Mouse (Mus musculus): Measurements from ENCODE around the gene Nol6.

Nol6 gene

DNA sequence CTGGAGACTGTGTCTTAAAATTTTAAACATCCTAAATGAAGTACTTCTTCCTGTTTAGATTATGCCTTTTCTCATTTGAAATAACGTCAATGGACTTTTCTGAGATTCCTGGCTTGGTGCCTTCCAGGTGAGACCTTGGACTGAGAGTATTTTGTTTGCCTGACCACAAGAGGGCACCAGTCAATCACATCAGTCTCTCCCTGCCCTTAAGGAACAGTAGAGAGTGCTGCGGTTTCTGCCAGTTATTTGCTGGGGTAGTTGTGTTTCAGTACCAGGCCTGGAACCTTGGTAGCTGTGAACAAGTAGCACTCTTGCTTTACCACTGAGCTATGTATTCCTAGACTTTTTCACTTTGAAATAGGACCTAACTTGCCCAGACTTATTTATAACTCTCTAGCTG lies 5.2 kb upstream of the Nol6 start:
- in situ Hi-C loops (cut with MboI, MseI), result no loop called here

DNA sequence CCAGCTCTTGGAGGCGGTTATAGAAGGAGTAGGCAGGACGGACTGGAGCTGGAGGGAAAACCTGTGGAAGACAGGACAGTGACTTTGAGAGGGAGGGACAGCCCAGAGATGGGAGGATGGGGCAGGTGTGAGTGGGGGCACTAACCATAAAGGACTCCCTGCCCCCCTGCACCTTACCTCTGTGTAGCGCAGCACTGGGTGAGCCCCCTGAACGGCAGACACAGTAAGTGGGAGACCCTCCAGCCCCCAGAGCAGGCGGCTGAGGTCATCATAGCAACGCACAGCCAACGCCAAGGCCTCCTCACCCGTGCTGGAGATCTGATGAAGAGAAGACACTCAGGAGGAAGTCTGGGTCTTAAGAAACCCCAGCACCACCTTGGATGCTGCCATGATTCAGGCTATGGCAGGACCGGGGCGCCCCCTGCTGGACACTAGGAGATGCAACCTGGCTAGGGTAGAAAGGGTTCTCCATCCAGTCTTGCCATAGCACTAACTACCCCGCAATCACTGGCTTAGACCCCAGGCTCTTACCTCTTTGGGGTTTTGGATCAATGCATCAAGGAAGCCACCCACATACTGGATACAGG lies 5.5 kb downstream of the Nol6 start:
- in situ Hi-C loops (cut with MboI, MseI), result loop anchor here (5.0 kb wide), 1 partner anchor 66 kb away; no protein-coding TSS in a partner anchor

DNA sequence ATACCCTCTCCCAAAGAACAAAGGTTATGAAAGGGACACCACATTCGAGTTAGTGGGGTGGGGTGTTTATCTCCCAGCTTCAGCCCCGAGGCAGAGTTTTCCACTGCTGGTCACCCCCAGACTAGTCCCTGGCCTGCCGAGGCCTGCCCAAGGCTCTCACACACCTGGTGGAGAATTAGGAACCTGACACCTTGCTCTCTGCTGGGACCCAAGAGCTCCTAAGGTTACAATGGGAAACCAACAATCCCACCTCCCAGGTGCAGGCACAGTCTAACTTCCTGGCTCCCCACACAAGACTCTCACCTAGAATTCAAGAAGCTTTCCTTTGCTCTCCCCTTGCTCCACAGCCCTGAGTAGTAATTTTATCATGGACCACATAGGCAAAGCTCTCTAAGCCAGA lies 7.4 kb downstream of the Nol6 start:
- in situ Hi-C loops (cut with MboI, MseI), result loop anchor here (5.0 kb wide), 1 partner anchor 65 kb away; no protein-coding TSS in a partner anchor

- in situ Hi-C loops (cut with MboI, MseI), result loop anchor here (5.0 kb wide), 1 partner anchor 63 kb away; no protein-coding TSS in a partner anchor
Measured at GRCm38 (mm10) chr4:41115793-41116192, 8.5 kb downstream of the Nol6 start.

DNA sequence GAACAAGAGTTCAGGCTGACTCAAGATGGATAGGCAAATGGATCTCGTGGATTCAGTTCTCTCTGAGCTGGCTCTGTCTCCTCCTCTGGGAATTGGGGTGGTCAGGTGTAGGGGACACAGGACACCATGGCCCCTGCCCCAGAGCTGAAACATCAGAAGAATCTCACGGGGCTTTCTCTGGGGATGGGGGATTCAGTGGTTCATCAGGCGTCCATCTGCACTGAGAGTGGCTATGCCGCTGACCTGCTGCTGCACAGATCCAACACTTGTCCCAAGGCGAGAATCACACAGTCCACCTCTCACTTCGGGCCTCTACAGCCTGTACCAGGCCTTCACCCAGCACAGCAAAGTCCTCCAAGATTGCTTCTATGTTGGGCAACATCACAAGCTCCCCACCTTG lies 9.2 kb downstream of the Nol6 start:
- in situ Hi-C loops (cut with MboI, MseI), result loop anchor here (5.0 kb wide), 1 partner anchor 63 kb away; no protein-coding TSS in a partner anchor

- in situ Hi-C loops (cut with MboI, MseI), result loop anchor here (5.0 kb wide), 1 partner anchor 62 kb away; no protein-coding TSS in a partner anchor
Measured at GRCm38 (mm10) chr4:41114358-41115070, 9.7 kb downstream of the Nol6 start.

GRCm38 (mm10) chr4:41108717-41109425 lies 15.4 kb downstream of the Nol6 start:
- in situ Hi-C loops (cut with MboI, MseI), result no loop called here

DNA sequence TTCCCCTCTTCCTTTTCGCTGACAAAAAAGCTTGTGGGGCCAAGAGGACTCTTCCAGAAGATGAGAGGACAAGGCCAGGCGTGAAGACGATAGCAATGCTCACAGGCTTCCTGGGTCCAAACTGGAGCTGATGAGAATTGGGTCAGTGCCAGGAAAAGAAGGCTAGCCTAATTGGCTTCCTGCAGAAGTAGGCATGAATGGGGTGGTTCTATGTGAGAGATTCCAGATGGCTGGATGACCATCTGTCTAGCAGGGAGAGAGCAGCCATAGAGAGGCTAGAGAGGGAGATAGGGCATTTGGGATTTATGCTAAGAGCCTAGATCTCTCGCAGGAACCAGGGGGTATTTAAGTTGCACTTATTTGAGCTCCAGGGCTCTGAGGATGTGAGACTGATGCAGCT lies 16.8 kb downstream of the Nol6 start:
- in situ Hi-C loops (cut with MboI, MseI), result no loop called here

GRCm38 (mm10) chr4:41102901-41103300 lies 21.4 kb downstream of the Nol6 start:
- in situ Hi-C loops (cut with MboI, MseI), result no loop called here

- in situ Hi-C loops (cut with MboI, MseI), result no loop called here
Measured at GRCm38 (mm10) chr4:41100986-41101385, 23.3 kb downstream of the Nol6 start.

- in situ Hi-C loops (cut with MboI, MseI), result no loop called here
Measured at GRCm38 (mm10) chr4:41098577-41098951, 25.7 kb downstream of the Nol6 start.

DNA sequence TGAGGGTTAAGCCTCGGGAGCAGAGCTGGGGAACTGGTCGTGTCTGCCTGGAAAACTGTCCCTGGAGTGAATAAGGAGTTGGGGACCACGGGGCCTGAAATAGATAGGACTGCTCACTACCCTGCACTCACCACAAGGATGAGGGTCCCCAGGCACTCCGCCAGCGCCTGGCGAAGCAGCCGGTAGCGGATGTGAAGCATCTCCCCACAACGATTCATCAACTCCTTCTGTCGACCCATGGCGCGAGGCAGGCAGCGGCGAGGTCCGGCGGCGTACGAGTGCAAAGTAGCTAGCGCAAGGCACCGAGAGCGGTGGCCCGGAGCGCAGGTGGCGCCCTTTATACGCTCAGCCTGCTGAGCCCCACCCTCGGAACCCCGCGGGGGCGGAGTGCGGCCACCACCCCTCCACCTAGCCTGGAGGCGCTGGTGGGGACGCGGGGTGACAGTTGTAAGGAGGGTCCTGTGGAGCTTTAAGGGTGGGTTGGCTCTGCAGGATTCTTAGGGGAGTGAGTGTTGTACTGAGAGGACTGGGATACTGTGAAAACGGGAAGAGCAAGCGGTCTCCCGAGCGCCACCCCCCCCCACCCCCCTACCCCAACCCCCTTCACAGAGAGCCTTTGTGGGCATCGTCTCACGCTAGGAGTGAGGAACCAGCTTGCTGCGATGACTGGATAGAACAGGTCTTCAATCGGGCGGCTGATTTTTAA lies 26.2 kb downstream of the Nol6 start, which contains the start of gene Aqp3:
Gene Aqp3 (minus strand): TSS at position 313 of the 706 bp plus-strand sequence.
- in situ Hi-C loops (cut with MboI, MseI), result no loop called here

DNA sequence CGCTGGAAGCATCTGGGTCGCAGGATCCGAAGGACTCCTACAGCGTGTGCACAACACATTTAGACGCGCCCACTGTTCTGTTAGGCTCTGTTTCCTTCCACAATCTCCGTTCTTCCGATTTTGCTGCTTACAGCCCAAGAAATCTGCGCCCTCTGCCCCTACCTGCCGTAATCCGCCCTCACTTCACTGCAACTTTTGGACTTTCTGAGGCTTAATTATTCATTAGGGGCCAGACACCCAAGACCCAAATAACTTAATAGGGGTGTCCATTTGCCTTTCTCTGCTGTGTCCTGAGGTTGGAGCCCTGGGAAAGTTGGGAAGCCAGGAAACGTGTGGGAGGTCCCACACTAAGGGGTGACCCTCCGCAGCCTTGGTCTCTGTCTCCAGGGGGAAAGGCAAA lies 26.9 kb downstream of the Nol6 start:
- in situ Hi-C loops (cut with MboI, MseI), result no loop called here

DNA sequence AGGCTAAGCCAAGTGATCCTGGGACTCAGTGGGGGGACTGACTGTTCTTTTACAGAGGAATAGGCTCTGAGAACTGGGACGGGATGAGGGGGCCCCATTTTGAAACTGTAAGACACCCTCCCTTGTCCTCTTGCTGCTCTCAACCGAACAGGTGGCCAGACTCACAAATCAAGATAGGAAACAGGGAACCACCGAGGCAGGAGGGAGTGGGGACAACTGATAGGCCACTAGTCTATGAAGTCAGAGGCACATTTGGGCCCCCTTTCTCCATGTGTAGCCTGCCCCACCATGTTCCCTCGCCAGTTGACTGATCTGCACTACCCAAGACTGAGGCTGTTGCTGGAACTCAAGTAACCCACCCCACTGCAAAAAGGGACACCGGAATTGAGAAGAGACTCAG lies 27.5 kb downstream of the Nol6 start:
- in situ Hi-C loops (cut with MboI, MseI), result no loop called here

- in situ Hi-C loops (cut with MboI, MseI), result no loop called here
Measured at GRCm38 (mm10) chr4:41096169-41096568, 28.1 kb downstream of the Nol6 start.

DNA sequence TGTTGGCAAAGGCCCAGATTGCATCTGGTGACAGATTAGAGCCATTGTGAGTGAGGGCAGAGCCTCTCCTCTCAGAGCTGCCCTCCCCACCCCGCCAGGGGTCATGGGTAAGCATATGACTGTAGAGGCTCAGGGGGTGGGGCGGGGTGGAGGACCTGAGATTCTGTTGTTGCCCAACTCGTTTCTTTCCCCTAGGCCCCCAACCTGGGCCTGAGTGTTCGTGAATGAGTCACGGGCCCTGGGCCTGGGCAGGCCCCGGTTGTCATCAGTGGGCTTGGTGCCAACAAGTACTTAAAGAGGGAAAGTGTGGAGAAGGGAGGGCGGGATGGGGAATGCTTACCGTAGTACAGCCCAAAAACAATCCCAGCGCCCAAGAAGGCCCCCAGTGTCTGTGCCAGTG lies 29.9 kb downstream of the Nol6 start:
- in situ Hi-C loops (cut with MboI, MseI), result no loop called here

DNA sequence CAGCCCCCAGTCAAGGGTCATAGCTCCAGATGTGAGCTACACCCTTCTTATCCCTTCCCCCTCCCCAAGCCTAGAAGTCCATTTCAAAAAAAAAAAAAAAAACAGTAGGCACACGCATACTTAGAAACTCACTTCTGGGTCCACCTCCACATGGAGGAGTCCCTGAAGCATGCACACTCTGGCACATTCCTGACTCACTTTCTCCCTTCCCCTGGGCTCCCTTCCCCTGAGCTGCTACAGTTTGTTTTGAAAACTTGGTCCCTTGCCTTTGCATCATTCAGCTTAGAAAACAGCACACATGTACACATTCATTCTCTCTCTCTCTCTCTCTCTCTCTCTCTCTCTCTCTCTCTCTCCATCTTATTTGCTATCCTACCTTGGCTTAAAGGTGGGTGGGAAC lies 31.3 kb downstream of the Nol6 start:
- in situ Hi-C loops (cut with MboI, MseI), result no loop called here

GRCm38 (mm10) chr4:41091391-41091790 lies 32.9 kb downstream of the Nol6 start:
- in situ Hi-C loops (cut with MboI, MseI), result no loop called here

DNA sequence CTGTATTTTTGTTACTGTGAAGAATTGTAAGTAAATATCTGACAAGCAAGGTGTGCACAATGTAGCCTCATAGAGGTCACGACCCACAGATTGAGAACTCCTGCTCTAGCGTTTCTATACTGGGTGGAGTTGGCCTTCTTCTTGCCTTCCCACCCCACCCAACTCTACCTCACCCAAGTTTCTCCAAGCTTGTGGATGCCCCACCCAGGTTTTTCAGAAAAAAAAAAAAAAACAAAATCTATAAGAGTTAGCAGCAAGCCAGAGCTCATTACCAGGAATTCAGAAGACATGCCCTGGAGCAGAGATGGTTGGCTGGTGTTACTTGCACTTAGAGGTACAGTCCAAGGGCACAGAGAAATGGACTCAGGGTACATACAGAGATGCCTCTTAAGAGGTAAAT lies 34.5 kb downstream of the Nol6 start:
- in situ Hi-C loops (cut with MboI, MseI), result no loop called here

- in situ Hi-C loops (cut with MboI, MseI), result no loop called here
Measured at GRCm38 (mm10) chr4:41089189-41089588, 35.1 kb downstream of the Nol6 start.

- in situ Hi-C loops (cut with MboI, MseI), result no loop called here
Measured at GRCm38 (mm10) chr4:41087459-41088298, 36.6 kb downstream of the Nol6 start.

Measured in T-helper 2 cell (primary cell).